Mouse (Mus musculus): ENCODE results near the gene Cdc42bpb.

DNA sequence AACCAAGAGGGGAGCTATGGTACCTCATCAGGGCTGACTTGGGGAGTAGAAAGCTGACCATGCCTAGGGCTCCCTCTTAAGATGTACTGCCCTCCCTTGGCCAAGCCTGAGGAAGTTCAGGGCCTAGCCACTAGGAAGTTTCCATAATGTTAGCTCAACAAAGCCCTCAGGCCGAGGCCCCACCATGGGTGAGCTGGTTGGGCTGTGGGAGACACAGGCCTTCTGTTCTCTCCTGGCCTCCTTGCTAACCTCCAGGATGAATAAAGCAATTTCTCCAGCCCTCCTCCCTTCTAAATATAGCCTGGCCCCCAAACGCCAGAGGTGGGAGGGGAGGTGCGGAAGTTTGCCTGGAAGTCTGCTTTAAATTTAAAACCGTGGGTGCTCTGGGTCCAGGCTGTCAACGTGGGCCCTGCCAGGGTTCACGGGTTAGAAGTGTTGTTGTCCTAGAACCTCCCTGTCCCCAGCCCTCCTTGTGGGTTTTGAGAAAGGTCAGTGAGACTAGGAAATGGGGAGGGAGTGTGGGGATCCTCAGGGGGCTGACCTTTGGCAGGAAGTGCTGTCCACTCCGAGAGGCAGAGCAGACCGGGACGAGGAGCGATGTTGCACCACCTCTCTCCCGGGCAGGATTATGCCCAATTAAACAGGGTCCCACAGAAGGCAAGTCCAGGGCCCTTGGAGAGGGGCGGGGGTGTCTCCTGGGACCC lies 35.2 kb upstream of the Cdc42bpb start:
- TF ChIP-seq POLR2A (IDR thresholded peaks at IDR 0.05; ENCODE audit: extremely low read depth, insufficient read depth, low read length) (no peak), CTCF (IDR thresholded peaks at IDR 0.05; ENCODE audit: low read depth, low read length) (no peak)

Measured in liver, adult 2 months (tissue).